Mouse (Mus musculus): ENCODE results near the gene Dgke.

The Dgke gene

GRCm38 (mm10) chr11:89038496-89038895, 28.2 kb downstream of the Dgke start:
- DNase-seq (ENCODE audit: low spot score in 2 of 2): no peak

- no peak for DNase-seq (ENCODE audit: low spot score in 2 of 2)
Measured at GRCm38 (mm10) chr11:89035552-89035951, 31.1 kb downstream of the Dgke start.

GRCm38 (mm10) chr11:89034592-89034991, 32.1 kb downstream of the Dgke start:
- no peak for DNase-seq (ENCODE audit: low spot score in 2 of 2)

- DNase-seq (ENCODE audit: low spot score in 2 of 2): no peak
Measured at GRCm38 (mm10) chr11:89031189-89031588, 35.5 kb downstream of the Dgke start.

GRCm38 (mm10) chr11:89030552-89030951, 36.1 kb downstream of the Dgke start:
- no peak for DNase-seq (ENCODE audit: low spot score in 2 of 2)

GRCm38 (mm10) chr11:89028871-89029405, 37.7 kb downstream of the Dgke start:
- DNase-seq (ENCODE audit: low spot score in 2 of 2): no peak

GRCm38 (mm10) chr11:89027955-89028361, 38.7 kb downstream of the Dgke start:
- DNase-seq (ENCODE audit: low spot score in 2 of 2): no peak

GRCm38 (mm10) chr11:89026117-89026516, 40.5 kb downstream of the Dgke start:
- no peak for DNase-seq (ENCODE audit: low spot score in 2 of 2)

GRCm38 (mm10) chr11:89025603-89026002, 41.0 kb downstream of the Dgke start:
- no peak for DNase-seq (ENCODE audit: low spot score in 2 of 2)

- DNase-seq (ENCODE audit: low spot score in 2 of 2): peak in 1 of 2 experiments; percentile 8
Measured at GRCm38 (mm10) chr11:89024181-89024881, 42.3 kb downstream of the Dgke start.

GRCm38 (mm10) chr11:89023477-89023876, 43.2 kb downstream of the Dgke start:
- DNase-seq (ENCODE audit: low spot score in 2 of 2): no peak

GRCm38 (mm10) chr11:89022120-89022731, 44.4 kb downstream of the Dgke start:
- peak in 1 of 2 experiments; percentile 26 for DNase-seq (ENCODE audit: low spot score in 2 of 2)

GRCm38 (mm10) chr11:89021687-89022086, 45.0 kb downstream of the Dgke start:
- DNase-seq (ENCODE audit: low spot score in 2 of 2): no peak

GRCm38 (mm10) chr11:89020681-89021305, 45.9 kb downstream of the Dgke start:
- no peak for DNase-seq (ENCODE audit: low spot score in 2 of 2)

- DNase-seq (ENCODE audit: low spot score in 2 of 2): no peak
Measured at GRCm38 (mm10) chr11:89017514-89018182, 49.0 kb downstream of the Dgke start.

GRCm38 (mm10) chr11:89012241-89012640, 54.4 kb downstream of the Dgke start:
- no peak for DNase-seq (ENCODE audit: low spot score in 2 of 2)

GRCm38 (mm10) chr11:89009496-89009895, 57.2 kb downstream of the Dgke start:
- no peak for DNase-seq (ENCODE audit: low spot score in 2 of 2)

- DNase-seq (ENCODE audit: low spot score in 2 of 2): no peak
Measured at GRCm38 (mm10) chr11:89009066-89009465, 57.6 kb downstream of the Dgke start.

- DNase-seq (ENCODE audit: low spot score in 2 of 2): no peak
Measured at GRCm38 (mm10) chr11:89007582-89007981, 59.1 kb downstream of the Dgke start.

GRCm38 (mm10) chr11:89006404-89006803, 60.2 kb downstream of the Dgke start:
- DNase-seq (ENCODE audit: low spot score in 2 of 2): no peak

- no peak for DNase-seq (ENCODE audit: low spot score in 2 of 2)
Measured at GRCm38 (mm10) chr11:89005473-89005872, 61.2 kb downstream of the Dgke start.

GRCm38 (mm10) chr11:89003726-89004125, 62.9 kb downstream of the Dgke start:
- DNase-seq (ENCODE audit: low spot score in 2 of 2): no peak

Measured in right cerebral cortex, postnatal 36 days (tissue).